Mouse (Mus musculus) layer of hippocampus, adult 8-10 months (tissue): ENCODE measurements around the gene Hfe. TPM values are rescaled to one million over a fixed set of nuclear protein-coding genes. Genes with fewer than 3 reads are reported as not detected.
"Not testable (repeated sequence)": the region's sequence is repeated elsewhere in the genome, so short reads cannot be mapped to it uniquely, and the experiment has no call there.

Source experiments
- DNase-seq, 2 experiments: peaks; one replicate each; pipeline ENCODE4 v3.0.0; 2022; ENCODE audit warnings: low spot score in 2 of 2
- total RNA-seq, 4 experiments: library from RNA; stranded (reverse); gene quantifications; 2 replicates each; pipeline ENCODE4 v1.2.4; 2022

The Hfe gene
- total RNA-seq, 4 experiments from 2014 or later, result 3.9 to 9.4 (median 7.0) TPM

DNA sequence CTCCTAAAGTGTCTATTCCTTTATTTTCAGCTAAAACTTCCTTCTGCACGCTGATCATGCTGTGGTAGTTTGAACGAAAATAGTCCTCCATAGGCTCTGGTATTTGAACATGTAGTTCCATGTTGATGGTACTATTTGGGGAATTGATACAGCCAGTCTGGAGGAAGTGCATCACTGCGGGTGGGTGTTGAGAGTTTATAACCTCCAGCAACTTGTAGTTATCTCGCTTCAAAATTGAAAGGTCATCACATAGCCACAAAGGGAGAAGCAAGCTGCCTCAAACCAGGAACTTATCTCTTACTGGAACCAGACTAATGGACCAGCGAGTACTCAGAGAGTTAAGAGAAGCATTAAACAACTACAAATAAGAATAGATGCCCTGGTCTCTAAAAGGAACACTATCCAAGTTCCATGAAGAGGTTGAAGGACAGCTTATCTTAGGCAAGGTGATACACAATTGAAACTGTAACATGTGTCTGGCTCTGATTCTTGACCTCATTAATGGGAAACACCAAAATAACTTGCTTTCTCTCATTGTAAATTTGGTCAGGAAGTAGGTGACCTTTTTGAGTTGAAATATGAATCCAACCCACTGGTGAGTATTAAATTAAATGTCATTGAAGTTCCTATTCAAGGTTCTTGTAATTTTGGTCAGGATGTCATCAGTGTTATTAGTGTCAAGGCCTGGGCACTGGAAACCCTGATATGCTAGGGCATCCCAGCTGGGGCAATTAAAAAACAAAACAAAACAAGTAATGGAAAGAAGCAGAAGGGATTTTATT lies 5.8 kb upstream of the Hfe start:
- no peak for DNase-seq

- no peak for DNase-seq
These were observed 810 bp downstream of the Hfe start for GRCm38 (mm10) chr13:23709714-23710373.

- no peak for DNase-seq
These were observed 2.0 kb downstream of the Hfe start for GRCm38 (mm10) chr13:23708654-23709053.

DNA sequence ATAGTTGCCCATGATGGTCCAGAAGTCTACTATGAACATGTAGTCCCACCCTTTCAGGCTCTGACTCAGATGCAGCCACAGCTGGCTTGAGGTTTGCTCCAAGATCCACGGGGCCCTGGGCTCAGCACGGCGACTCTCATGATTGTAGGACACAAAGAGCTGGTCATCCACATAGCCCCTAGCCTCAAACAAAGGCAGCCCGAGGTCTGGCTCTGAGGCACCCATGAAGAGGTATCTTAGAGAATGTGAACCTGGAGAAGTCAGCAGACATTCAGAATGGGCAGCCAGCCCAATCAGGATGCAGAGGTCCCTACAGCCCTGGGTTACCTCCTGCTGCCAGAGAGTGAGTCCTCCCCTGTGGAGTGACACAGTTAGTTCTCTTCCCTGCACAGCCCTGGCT lies 2.6 kb downstream of the Hfe start:
- DNase-seq, result no peak

DNA sequence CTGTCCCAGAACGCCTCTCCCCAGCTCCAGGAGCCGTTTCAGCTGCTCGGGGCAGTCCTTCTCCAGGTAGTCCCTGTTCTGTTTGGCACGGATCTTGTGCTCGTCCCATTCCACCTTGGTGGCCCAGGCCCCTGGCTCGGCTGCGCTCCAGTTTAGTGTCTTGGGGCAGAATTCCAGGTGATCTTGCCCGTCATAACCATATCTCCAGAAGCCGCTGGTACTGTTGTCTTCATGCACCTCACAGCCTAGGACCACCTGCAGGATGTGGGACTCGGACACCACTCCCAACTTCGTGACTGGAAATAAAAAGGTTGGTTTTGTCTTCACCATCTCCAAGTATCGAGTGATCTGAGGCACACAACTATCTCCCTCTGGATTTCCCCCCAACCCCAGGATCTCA lies 3.9 kb downstream of the Hfe start:
- DNase-seq, result no peak

DNA sequence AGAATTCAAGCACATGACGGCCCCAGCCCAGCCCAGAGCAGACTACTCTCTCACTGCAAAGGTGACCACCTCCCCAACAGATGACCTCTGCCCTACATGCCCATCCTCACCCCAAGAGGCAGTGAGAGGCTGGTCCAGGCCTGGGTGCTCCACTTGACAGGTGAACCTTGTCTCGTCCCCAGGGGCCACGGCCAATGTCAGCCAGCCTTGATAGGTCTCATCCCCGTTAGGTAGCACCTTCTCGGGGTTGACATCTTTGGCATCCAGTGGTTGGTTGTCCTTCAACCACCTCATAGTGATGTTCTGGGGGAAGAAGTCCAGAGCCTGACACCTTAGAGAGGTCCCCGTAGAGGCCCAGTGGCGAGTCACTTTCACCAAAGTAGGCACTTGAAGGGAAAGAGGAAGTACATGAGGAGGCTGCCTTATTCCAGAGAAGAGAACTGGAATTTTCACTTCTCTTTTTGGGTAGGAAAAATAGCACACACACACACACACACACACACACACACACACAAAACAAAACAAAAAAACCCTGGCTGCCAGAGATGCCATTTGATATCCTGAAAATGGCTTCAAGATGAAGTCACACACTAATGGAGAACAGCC lies 4.8 kb downstream of the Hfe start:
- DNase-seq, result no peak

DNA sequence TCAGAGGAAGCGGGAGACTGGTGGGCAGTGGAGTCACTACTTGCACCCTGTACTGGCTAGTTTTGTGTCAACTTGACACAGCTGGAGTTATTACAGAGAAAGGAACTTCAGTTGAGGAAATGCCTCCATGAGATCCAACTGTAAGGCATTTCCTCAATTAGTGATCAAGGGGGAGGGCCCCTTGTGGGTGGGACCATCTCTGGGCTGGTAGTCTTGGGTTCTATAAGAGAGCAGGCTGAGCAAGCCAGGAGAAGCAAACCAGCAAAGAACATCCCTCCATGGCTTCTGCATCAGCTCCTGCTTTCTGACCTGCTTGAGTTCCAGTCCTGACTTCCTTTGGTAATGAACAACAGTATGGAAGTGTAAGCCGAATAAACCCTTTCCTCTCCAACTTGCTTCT lies 7.9 kb downstream of the Hfe start:
- not testable (repeated sequence) for DNase-seq

DNA sequence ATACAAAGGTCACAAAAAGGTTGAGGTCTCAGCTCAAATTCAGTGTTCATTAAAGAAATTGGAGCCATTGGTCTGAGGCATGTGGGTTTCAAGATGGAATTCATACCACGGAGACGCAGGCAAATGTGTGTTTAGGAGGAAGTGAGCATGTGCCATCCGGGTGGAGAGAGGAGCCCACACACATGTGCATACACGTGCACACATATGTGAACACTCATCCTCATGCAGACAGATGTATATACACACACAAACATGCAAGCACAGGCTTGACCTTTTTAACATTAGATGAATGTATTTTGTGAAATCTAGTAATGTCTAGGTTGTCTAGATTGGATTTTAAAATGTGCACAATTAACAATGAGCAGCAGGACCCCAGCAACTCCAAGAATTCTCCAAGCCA lies 8.4 kb downstream of the Hfe start:
- no peak for DNase-seq

- peak; percentile 60 to 78 for DNase-seq
These were observed 9.7 kb downstream of the Hfe start for GRCm38 (mm10) chr13:23700786-23701520.

DNA sequence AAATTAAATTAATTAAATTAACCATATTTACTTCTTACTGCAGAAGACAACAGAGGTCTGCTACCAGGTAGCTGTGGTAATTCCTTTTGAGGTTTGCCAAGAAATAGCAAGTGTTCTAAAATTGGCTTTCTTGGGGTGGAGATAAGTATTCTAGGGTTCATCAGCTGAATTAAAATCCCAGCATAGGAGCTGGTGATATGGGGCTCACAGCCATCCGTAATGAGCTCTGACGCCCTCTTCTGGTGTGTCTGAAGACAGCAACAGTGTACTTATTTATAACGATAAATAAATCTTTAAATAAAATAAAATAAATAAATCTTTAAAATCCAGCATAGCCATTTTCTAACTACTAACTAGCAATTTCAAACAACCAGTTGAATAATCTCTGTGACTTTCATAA lies 10.9 kb downstream of the Hfe start:
- no peak for DNase-seq

DNA sequence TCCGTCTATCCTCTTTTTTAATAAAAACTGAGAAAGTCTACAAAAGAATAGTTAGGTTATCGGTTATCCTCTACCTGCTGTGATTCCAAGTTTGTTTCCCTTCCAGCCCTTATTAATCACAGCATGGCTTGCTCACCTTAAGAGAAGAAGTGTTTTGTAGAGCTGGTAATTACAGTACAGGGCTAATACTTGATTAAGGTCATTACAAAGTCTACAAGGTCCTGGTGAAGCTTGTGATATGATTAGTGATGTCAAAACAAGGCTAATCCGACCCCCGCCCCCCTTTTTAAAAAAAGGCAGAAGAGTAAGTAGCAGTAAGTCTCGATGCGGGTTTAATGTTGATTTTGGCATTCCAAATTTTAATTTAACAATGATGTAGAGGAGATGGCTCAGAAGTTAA lies 11.7 kb downstream of the Hfe start:
- DNase-seq, result no peak

GRCm38 (mm10) chr13:23698300-23698693 lies 12.4 kb downstream of the Hfe start, which contains the start of gene Hist1h4c:
TSS of gene Hist1h4c (minus strand) at chr13:23698454.
- DNase-seq, result peak; percentile 98 to 99

GRCm38 (mm10) chr13:23697491-23698299 lies 13.0 kb downstream of the Hfe start:
- no peak for DNase-seq

DNA sequence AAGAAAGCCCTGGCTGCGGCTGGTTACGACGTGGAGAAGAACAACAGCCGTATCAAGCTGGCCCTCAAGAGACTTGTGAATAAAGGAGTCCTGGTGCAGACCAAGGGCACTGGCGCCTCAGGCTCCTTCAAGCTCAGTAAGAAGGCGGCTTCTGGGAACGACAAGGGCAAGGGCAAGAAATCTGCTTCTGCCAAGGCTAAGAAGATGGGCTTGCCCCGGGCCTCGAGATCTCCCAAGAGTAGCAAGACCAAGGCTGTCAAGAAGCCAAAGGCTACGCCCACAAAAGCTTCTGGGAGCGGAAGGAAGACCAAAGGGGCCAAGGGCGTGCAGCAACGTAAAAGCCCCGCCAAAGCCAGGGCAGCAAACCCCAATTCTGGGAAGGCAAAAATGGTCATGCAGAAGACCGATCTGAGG lies 14.6 kb downstream of the Hfe start:
- no peak for DNase-seq

DNA sequence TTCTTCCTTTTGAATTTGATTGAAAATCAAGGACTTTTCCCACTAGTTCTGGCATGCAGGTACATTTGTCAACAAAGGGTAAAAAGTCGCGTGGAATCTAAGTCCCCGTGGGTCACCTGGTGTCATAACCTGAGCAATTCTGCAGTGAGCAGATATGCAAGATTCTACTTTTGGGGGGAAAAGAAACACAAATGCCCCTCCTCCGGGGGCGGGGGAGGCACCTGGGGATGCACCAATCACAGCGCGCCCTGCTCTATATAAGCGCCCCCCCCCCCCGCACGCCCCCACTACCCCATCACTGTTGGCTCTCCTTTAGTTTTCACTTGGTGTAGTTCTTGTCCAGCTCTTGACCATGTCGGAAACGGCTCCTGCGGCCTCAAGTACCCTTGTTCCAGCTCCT lies 15.1 kb downstream of the Hfe start, which contains the start of gene Hist1h1t:
Gene Hist1h1t (plus strand): TSS at position 301 of the 400 bp plus-strand sequence.
- no peak for DNase-seq

DNA sequence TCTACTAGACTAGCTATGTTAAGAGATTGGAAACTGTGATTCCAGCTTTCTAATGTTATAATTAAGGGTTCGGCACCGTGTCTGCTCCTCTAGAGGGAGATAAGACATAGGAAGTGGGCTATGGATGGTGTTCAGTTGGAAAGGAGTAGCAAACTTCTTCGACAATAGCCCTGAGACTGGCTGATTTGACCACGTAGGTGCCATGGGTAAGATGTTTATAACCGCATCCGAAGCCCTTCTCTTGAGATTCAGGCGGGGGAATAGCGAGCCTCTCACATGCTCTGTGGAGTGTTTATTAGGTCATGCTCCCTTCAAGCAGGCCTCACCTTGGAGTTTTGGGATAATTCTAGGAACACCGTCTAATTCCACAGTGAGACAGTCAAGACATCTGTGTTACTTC lies 15.7 kb downstream of the Hfe start:
- DNase-seq, result no peak

- DNase-seq, result no peak
These were observed 16.7 kb downstream of the Hfe start for GRCm38 (mm10) chr13:23693856-23694440.

- no peak for DNase-seq
These were observed 21.2 kb downstream of the Hfe start for GRCm38 (mm10) chr13:23689459-23689858.

DNA sequence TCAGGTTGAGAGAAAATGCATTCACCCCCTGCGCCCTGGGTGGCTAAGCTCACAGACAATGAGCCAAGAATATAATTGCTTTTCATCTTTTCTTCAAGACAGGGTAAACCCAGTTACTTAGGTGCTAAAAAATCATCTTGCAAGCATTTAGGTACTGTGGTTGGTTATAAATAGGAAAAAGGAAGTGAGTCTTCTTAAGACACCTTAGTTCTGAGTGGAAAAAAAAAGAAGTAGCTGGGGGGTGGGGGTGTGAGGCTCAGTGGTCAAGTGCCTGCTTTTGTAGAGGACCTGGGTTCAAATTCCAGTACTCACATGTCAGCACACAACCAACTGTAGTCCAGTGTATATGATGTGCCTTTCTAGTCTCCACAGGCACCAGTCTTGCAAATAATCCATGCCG lies 21.7 kb downstream of the Hfe start:
- no peak for DNase-seq

GRCm38 (mm10) chr13:23687907-23688306 lies 22.7 kb downstream of the Hfe start:
- DNase-seq, result no peak

- DNase-seq, result no peak
These were observed 23.5 kb downstream of the Hfe start for GRCm38 (mm10) chr13:23687181-23687580.
